Mouse (Mus musculus) embryonic fibroblast, embryonic 13.5 days (primary cell): ENCODE results near the gene Serpine2.

ENCODE experiments used
- CTCF ChIP-seq: IDR thresholded peaks from 2 replicates; pipeline ENCODE4 v1.5.1; 2011; ENCODE audit warnings: mild to moderate bottlenecking, control low read depth, low read length, moderate library complexity, borderline replicate concordance; ENCODE audit not compliant: insufficient read depth
- POLR2A ChIP-seq: IDR thresholded peaks from 2 replicates; pipeline ENCODE4 v1.6.1; 2011; ENCODE audit warnings: low read depth, mild to moderate bottlenecking, control low read depth, low read length, moderate library complexity

DNA sequence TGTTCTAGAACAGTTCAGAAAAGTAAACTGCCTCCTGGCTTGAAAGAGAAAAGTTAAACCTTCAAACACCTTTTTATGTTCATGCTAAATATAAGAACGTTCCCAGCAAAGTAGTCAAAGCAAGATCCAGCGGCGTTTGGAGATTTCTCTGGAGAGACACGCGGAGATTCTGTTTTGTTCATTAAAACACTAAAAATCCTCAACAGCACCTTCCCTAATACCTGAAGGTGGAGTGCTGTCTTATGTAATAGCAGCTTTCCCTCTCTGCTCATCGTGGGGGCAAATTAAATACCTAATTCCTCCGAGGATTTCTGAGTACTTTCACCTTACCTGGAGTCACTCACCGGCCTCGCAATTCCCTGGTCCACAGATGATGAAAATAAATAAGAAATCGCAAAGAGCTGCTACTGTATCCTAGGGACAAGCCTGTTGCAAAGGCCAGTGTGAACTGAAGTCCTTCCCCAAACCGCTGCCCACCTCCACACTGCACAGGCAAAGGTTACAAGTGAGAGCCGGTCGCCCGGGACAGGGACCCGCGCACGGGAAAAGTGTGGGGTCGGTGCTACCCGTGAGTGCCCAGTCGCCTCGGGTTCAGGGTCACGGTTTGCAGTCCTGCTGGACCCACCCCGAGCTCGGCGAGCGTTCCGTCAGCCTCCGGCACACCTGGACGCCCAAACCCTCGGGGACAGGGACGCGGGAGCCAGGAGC, 3.1 kb downstream of the Serpine2 start:
- TF ChIP-seq POLR2A, result no peak
- no peak for TF ChIP-seq CTCF
